Mouse (Mus musculus): ENCODE data around the gene Stk40. TPM values are rescaled to one million over a fixed set of nuclear protein-coding genes. Genes with fewer than 3 reads are reported as not detected.

Gene Stk40
- total RNA-seq, 2 experiments from 2014 or later = 22.8 to 32.7 TPM

GRCm38 (mm10) chr4:126096464-126097111, 7.2 kb upstream of the Stk40 start, which contains the start of gene Lsm10:
Lsm10 (plus strand) TSS chr4:126096623.
- peak; percentile 96 for DNase-seq
- intact Hi-C loops (cut with DNase I) = no loop called here

GRCm38 (mm10) chr4:126097711-126098253, 6.0 kb upstream of the Stk40 start:
- intact Hi-C loops (cut with DNase I) = no loop called here
- no peak for DNase-seq

GRCm38 (mm10) chr4:126099365-126099764, 4.4 kb upstream of the Stk40 start:
- intact Hi-C loops (cut with DNase I) = no loop called here
- DNase-seq = no peak

- intact Hi-C loops (cut with DNase I) = no loop called here
- no peak for DNase-seq
These were observed 3.0 kb upstream of the Stk40 start for GRCm38 (mm10) chr4:126100764-126101163.

GRCm38 (mm10) chr4:126102061-126102841, 1.5 kb upstream of the Stk40 start:
- peak; percentile 43 for DNase-seq
- intact Hi-C loops (cut with DNase I) = no loop called here

GRCm38 (mm10) chr4:126103057-126103581, 638 bp upstream of the Stk40 start:
- intact Hi-C loops (cut with DNase I) = no loop called here
- DNase-seq = peak; percentile 94

- DNase-seq = peak; percentile 42 to 54
- intact Hi-C loops (cut with DNase I) = no loop called here
These were observed 711 bp downstream of the Stk40 start for GRCm38 (mm10) chr4:126104261-126105075.

- intact Hi-C loops (cut with DNase I) = no loop called here
- no peak for DNase-seq
These were observed 1.5 kb downstream of the Stk40 start for GRCm38 (mm10) chr4:126105131-126105783.

GRCm38 (mm10) chr4:126108061-126108740, 4.4 kb downstream of the Stk40 start:
- peak in 1 of 2 experiments; percentile 58 for DNase-seq
- intact Hi-C loops (cut with DNase I) = no loop called here

- intact Hi-C loops (cut with DNase I) = loop anchor here (5.0 kb wide), 1 partner anchor 153 kb away; the partner anchor contains the start of gene Trappc3
- DNase-seq = no peak
These were observed 6.0 kb downstream of the Stk40 start for GRCm38 (mm10) chr4:126109613-126110373.

GRCm38 (mm10) chr4:126110374-126111152, 6.8 kb downstream of the Stk40 start:
- intact Hi-C loops (cut with DNase I) = loop anchor here (5.0 kb wide), 1 partner anchor 152 kb away; the partner anchor contains the start of gene Trappc3
- peak; percentile 87 to 91 for DNase-seq

GRCm38 (mm10) chr4:126111153-126111549, 7.4 kb downstream of the Stk40 start:
- intact Hi-C loops (cut with DNase I) = loop anchor here (5.0 kb wide), 1 partner anchor 151 kb away; the partner anchor contains the start of gene Trappc3
- no peak for DNase-seq

GRCm38 (mm10) chr4:126113243-126113642, 9.5 kb downstream of the Stk40 start:
- intact Hi-C loops (cut with DNase I) = loop anchor here (5.0 kb wide), 1 partner anchor 149 kb away; the partner anchor contains the start of gene Trappc3
- no peak for DNase-seq

- intact Hi-C loops (cut with DNase I) = loop anchor here (1.0 to 5.0 kb wide), 2 partner anchors 28 to 148 kb away; partner anchors contain the start of gene Trappc3
These were observed 10.2 kb downstream of the Stk40 start for GRCm38 (mm10) chr4:126113943-126114342.

GRCm38 (mm10) chr4:126115411-126115810, 11.7 kb downstream of the Stk40 start:
- no peak for DNase-seq
- intact Hi-C loops (cut with DNase I) = no loop called here

More at GRCm38 (mm10) chr4:126113943-126114342, 10.2 kb downstream of the Stk40 start:
- peak; percentile 66 to 77 for DNase-seq

- intact Hi-C loops (cut with DNase I) = no loop called here
- no peak for DNase-seq
These were observed 12.2 kb downstream of the Stk40 start for GRCm38 (mm10) chr4:126115871-126116521.

GRCm38 (mm10) chr4:126117116-126117515, 13.4 kb downstream of the Stk40 start:
- no peak for DNase-seq
- intact Hi-C loops (cut with DNase I) = no loop called here

All from heart, postnatal 10 days (tissue).